Mouse (Mus musculus): ENCODE measurements around the gene 2010111I01Rik. TPM values are rescaled to one million over a fixed set of nuclear protein-coding genes. Genes with fewer than 3 reads are reported as not detected.

The 2010111I01Rik gene
- polyA plus RNA-seq, 1 experiment from 2014 or later, result 119 TPM

DNA sequence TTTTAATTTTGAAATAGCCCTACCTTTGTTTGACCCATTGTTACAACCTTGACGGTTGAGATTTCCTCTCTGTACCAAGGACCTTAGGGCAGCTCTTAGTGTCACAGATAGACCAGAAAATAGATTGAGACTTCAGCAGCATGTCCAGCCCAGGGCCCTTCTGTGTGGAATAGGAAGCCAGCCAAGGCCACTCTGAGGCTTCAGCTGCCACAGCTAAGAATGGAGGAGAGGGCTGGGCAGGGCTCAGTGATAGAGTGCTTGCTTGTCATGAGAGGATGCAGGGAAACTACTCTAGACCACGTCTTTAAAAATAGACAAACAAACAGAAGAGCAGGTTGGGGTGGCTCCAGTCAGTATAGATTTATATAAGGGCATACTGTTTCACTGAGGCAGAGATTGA is 234.9 kb downstream of the 2010111I01Rik start:
- ATAC-seq (ENCODE audit: insufficient read depth, low FRiP score), result no peak
- no peak overlapping the region for H3K9ac ChIP-seq (ENCODE audit: low read length)
- H3K9me3 ChIP-seq (replicated peaks; ENCODE audit: control insufficient read depth, low read length), result no peaks in the 10 kb centered on the region
- H3K27ac ChIP-seq (ENCODE audit: low read length), result no peak overlapping the region
- H3K36me3 ChIP-seq (ENCODE audit: control insufficient read depth, insufficient read depth, low read length), result no peaks in the 10 kb centered on the region
- no peaks in the 10 kb centered on the region for H3K27me3 ChIP-seq (ENCODE audit: control insufficient read depth, insufficient read depth, low read length)
- H3K4me3 ChIP-seq (replicated peaks; ENCODE audit: low read length), result no peak overlapping the region
- no peaks in the 10 kb centered on the region for H3K4me1 ChIP-seq (ENCODE audit: control insufficient read depth, insufficient read depth, low read length)
- WGBS, result 67% methylated on average over 2 of the region's 2 CpGs
- H3K4me2 ChIP-seq (ENCODE audit: low read depth, low read length), result no peak overlapping the region

GRCm38 (mm10) chr13:63203502-63204278 is 239.0 kb downstream of the 2010111I01Rik start:
- WGBS, result 83% methylated on average over 8 of the region's 8 CpGs
- ATAC-seq (ENCODE audit: insufficient read depth, low FRiP score), result no peak
- Histone ChIP-seq H3K9ac (ENCODE audit: low read length) (no peak overlapping the region), H3K4me2 (ENCODE audit: low read depth, low read length) (no peak overlapping the region), H3K36me3 (ENCODE audit: control insufficient read depth, insufficient read depth, low read length) (no peaks in the 10 kb centered on the region), H3K4me1 (ENCODE audit: control insufficient read depth, insufficient read depth, low read length) (no peaks in the 10 kb centered on the region), H3K27ac (ENCODE audit: low read length) (no peak overlapping the region), H3K4me3 (replicated peaks; ENCODE audit: low read length) (no peak overlapping the region), H3K27me3 (ENCODE audit: control insufficient read depth, insufficient read depth, low read length) (no peaks in the 10 kb centered on the region), H3K9me3 (replicated peaks; ENCODE audit: control insufficient read depth, low read length) (no peaks in the 10 kb centered on the region)

DNA sequence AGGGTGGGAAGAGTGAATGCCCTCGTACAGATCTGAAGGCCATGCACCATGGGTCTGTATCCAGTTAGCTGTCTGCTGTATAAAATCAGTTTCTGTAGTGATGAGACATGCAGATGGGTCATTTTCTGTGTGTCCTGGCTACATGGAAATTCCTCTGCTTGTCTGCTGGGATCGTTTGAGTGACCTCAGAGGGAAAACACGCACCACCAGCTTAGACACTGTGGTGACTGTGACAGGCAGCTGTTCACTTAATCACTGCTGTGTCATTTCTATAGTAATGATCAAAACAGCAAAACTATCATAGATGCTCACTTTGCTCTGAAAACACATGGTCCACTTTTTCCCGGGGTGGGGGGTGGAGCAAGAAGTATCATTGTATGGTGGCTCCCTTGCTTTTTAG is 241.1 kb downstream of the 2010111I01Rik start:
- H3K9me3 ChIP-seq (replicated peaks; ENCODE audit: control insufficient read depth, low read length), result no peaks in the 10 kb centered on the region
- H3K4me2 ChIP-seq (ENCODE audit: low read depth, low read length), result no peak overlapping the region
- H3K4me1 ChIP-seq (ENCODE audit: control insufficient read depth, insufficient read depth, low read length), result no peaks in the 10 kb centered on the region
- H3K4me3 ChIP-seq (replicated peaks; ENCODE audit: low read length), result no peak overlapping the region
- WGBS, result 83% methylated on average over 4 of the region's 4 CpGs
- no peak overlapping the region for H3K27ac ChIP-seq (ENCODE audit: low read length)
- no peak for ATAC-seq (ENCODE audit: insufficient read depth, low FRiP score)
- no peaks in the 10 kb centered on the region for H3K36me3 ChIP-seq (ENCODE audit: control insufficient read depth, insufficient read depth, low read length)
- H3K9ac ChIP-seq (ENCODE audit: low read length), result no peak overlapping the region
- H3K27me3 ChIP-seq (ENCODE audit: control insufficient read depth, insufficient read depth, low read length), result no peaks in the 10 kb centered on the region

GRCm38 (mm10) chr13:63206396-63206795 is 241.7 kb downstream of the 2010111I01Rik start:
- no peak overlapping the region for H3K4me2 ChIP-seq (ENCODE audit: low read depth, low read length)
- H3K9ac ChIP-seq (ENCODE audit: low read length), result no peak overlapping the region
- H3K27ac ChIP-seq (ENCODE audit: low read length), result no peak overlapping the region
- H3K4me1 ChIP-seq (ENCODE audit: control insufficient read depth, insufficient read depth, low read length), result no peaks in the 10 kb centered on the region
- H3K27me3 ChIP-seq (ENCODE audit: control insufficient read depth, insufficient read depth, low read length), result no peaks in the 10 kb centered on the region
- no peaks in the 10 kb centered on the region for H3K36me3 ChIP-seq (ENCODE audit: control insufficient read depth, insufficient read depth, low read length)
- 63% methylated on average over 1 of the region's 1 CpGs for WGBS
- no peak overlapping the region for H3K4me3 ChIP-seq (replicated peaks; ENCODE audit: low read length)
- H3K9me3 ChIP-seq (replicated peaks; ENCODE audit: control insufficient read depth, low read length), result no peaks in the 10 kb centered on the region
- ATAC-seq (ENCODE audit: insufficient read depth, low FRiP score), result no peak

DNA sequence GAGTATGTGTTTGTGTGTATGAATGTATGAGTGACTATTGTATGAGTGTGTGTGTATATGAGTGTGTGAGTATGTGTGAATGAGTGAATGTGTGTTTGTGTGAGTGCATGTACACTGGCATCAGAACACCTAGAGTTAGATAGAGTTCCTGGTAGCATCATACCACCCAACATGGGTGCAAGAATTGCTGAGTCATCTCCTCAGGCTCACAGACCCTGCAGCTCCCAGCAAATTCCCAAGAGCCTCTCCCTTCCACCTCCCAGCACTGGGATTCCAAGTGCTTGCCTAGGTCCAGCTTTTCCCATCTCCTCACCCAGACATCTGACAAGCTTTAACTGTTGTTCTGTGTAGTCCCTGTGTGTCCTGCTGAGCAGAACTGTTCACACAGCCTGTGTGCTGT is 251.8 kb downstream of the 2010111I01Rik start:
- no peak overlapping the region for H3K27ac ChIP-seq (ENCODE audit: low read length)
- no peak overlapping the region for H3K4me3 ChIP-seq (replicated peaks; ENCODE audit: low read length)
- H3K4me2 ChIP-seq (ENCODE audit: low read depth, low read length), result no peak overlapping the region
- no peaks in the 10 kb centered on the region for H3K4me1 ChIP-seq (ENCODE audit: control insufficient read depth, insufficient read depth, low read length)
- ATAC-seq (ENCODE audit: insufficient read depth, low FRiP score), result 0 out of 2 replicates have a peak, but pooled peaks have one; percentile 40
- no peaks in the 10 kb centered on the region for H3K27me3 ChIP-seq (ENCODE audit: control insufficient read depth, insufficient read depth, low read length)
- no peaks in the 10 kb centered on the region for H3K36me3 ChIP-seq (ENCODE audit: control insufficient read depth, insufficient read depth, low read length)
- H3K9me3 ChIP-seq (replicated peaks; ENCODE audit: control insufficient read depth, low read length), result no peaks in the 10 kb centered on the region
- H3K9ac ChIP-seq (ENCODE audit: low read length), result no peak overlapping the region

- Histone ChIP-seq H3K27ac (ENCODE audit: low read length) (no peak overlapping the region), H3K4me3 (replicated peaks; ENCODE audit: low read length) (no peak overlapping the region), H3K9ac (ENCODE audit: low read length) (no peak overlapping the region), H3K36me3 (ENCODE audit: control insufficient read depth, insufficient read depth, low read length) (no peaks in the 10 kb centered on the region), H3K4me2 (ENCODE audit: low read depth, low read length) (no peak overlapping the region), H3K9me3 (replicated peaks; ENCODE audit: control insufficient read depth, low read length) (no peaks in the 10 kb centered on the region), H3K27me3 (ENCODE audit: control insufficient read depth, insufficient read depth, low read length) (no peaks in the 10 kb centered on the region), H3K4me1 (ENCODE audit: control insufficient read depth, insufficient read depth, low read length) (no peaks in the 10 kb centered on the region)
- ATAC-seq (ENCODE audit: insufficient read depth, low FRiP score), result no peak
- 96% methylated on average over 7 of the region's 8 CpGs for WGBS
Measured at GRCm38 (mm10) chr13:63223026-63223770, 258.5 kb downstream of the 2010111I01Rik start.

GRCm38 (mm10) chr13:63225796-63226583 is 261.3 kb downstream of the 2010111I01Rik start:
- Histone ChIP-seq H3K36me3 (ENCODE audit: control insufficient read depth, insufficient read depth, low read length) (no peaks in the 10 kb centered on the region), H3K4me1 (ENCODE audit: control insufficient read depth, insufficient read depth, low read length) (peaks cover 3% of the 10 kb centered on the region), H3K4me2 (ENCODE audit: low read depth, low read length) (no peak overlapping the region), H3K27ac (ENCODE audit: low read length) (no peak overlapping the region), H3K27me3 (ENCODE audit: control insufficient read depth, insufficient read depth, low read length) (no peaks in the 10 kb centered on the region), H3K4me3 (replicated peaks; ENCODE audit: low read length) (no peak overlapping the region), H3K9ac (ENCODE audit: low read length) (no peak overlapping the region), H3K9me3 (replicated peaks; ENCODE audit: control insufficient read depth, low read length) (no peaks in the 10 kb centered on the region)
- no peak for ATAC-seq (ENCODE audit: insufficient read depth, low FRiP score)
- 74% methylated on average over 8 of the region's 8 CpGs for WGBS

- Histone ChIP-seq H3K36me3 (ENCODE audit: control insufficient read depth, insufficient read depth, low read length) (no peaks in the 10 kb centered on the region), H3K9me3 (replicated peaks; ENCODE audit: control insufficient read depth, low read length) (no peaks in the 10 kb centered on the region), H3K4me3 (replicated peaks; ENCODE audit: low read length) (no peak overlapping the region), H3K9ac (ENCODE audit: low read length) (no peak overlapping the region), H3K4me2 (ENCODE audit: low read depth, low read length) (no peak overlapping the region), H3K27ac (ENCODE audit: low read length) (no peak overlapping the region), H3K4me1 (ENCODE audit: control insufficient read depth, insufficient read depth, low read length) (peaks cover 20% of the 10 kb centered on the region), H3K27me3 (ENCODE audit: control insufficient read depth, insufficient read depth, low read length) (no peaks in the 10 kb centered on the region)
- ATAC-seq (ENCODE audit: insufficient read depth, low FRiP score), result no peak
- WGBS, result 75% methylated on average over 3 of the region's 3 CpGs
Measured at GRCm38 (mm10) chr13:63227785-63228184, 263.1 kb downstream of the 2010111I01Rik start.
